Mouse (Mus musculus) thymus, postnatal 25 days (tissue): Measurements from ENCODE around the gene Slitrk2.

ENCODE experiments used
- DNase-seq: peaks from one replicate; pipeline ENCODE4 v3.0.0; 2022

The Slitrk2 gene

GRCm38 (mm10) chrX:66648911-66649620, at the start of gene Slitrk2:
TSS of gene Slitrk2 (plus strand) at chrX:66649318.
- no peak for DNase-seq

GRCm38 (mm10) chrX:66605490-66605889, 43.6 kb upstream of the Slitrk2 start:
- DNase-seq, result no peak

GRCm38 (mm10) chrX:66652455-66653144, 3.5 kb downstream of the Slitrk2 start:
- no peak for DNase-seq

GRCm38 (mm10) chrX:66657365-66657764, 8.2 kb downstream of the Slitrk2 start:
- no peak for DNase-seq

- DNase-seq, result no peak
These were observed 27.8 kb downstream of the Slitrk2 start for GRCm38 (mm10) chrX:66676959-66677358.

- no peak for DNase-seq
These were observed 29.5 kb downstream of the Slitrk2 start for GRCm38 (mm10) chrX:66678646-66679045.
